Mouse (Mus musculus) liver (tissue): ENCODE results near the gene Setd5.

Experiments used
- DNase-seq: peaks from one replicate; pipeline ENCODE4 v3.0.0-alpha.2; 2020; ENCODE audit warnings: mixed read lengths

The Setd5 gene

DNA sequence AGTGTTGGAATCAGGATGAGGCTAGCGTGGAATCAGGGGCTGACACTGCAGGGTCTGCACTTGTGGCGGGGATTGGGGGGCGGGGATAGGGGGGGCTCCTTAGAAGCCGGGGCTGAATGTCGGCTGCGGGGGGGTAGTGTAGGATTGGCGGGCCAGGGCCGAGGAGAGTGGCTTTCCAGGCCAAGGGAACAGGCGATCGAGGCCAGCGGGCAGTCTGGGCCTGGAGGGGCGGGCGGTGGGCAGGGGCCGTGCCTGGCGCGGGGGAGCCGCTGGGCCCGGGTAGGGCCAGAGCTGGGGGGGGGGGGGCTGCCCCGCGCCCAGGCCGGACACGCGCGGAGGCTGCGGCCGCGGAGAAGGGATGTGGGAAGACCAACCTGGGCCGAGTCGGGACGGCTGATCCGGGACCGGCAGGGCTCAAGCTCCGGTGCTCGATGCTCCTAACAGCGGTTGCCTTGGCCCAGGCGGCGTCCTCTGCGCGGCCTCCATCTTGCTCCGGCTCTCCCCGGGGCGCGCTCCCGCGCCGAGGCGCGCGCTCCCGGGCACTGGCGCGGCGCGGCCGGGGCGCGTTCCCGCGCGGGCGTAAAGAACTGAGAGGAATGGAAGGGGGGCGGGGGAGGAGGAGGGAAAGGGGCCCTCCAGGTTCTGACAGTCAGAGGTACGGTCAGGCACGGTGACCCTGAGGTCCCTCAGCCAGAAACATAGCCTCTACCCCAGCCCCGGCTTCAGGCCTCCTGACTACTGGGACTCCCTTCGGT lies 117.9 kb downstream of the Setd5 start, which contains the start of gene Lhfpl4:
Gene Lhfpl4, minus strand, starts transcription at position 544 of the 755 bp plus-strand sequence.
- no peak for DNase-seq

DNA sequence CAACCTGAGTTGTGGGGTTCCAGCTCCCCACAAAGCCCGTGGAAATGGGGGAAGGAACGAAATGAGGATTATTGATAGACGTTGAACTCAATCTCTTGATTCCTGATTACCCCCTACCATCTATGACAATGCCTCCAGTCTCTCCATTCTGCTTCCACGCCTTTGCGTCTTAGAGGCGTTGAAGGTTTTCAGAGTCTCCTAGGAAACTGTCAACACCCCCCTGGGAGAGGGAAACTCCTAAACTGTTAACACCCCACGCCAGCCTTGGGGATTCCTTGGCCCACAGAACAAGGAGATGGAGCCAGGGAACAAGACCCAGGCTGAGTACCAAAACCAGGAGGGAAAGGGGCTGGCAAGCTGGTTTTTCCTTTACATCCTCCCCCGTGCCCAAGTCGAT lies 118.4 kb downstream of the Setd5 start:
- no peak for DNase-seq
